Mouse (Mus musculus): ENCODE results near the gene Med7.

- TF ChIP-seq CTCF (IDR thresholded peaks at IDR 0.05; ENCODE audit: extremely low read depth, insufficient read depth, low read length), result no peak
- no peak for TF ChIP-seq POLR2A (IDR thresholded peaks at IDR 0.05; ENCODE audit: extremely low read depth, insufficient read depth, low read length)
Observed at GRCm38 (mm10) chr11:46479311-46479710, 42.6 kb downstream of the Med7 start.

Data from cortical plate, adult 2 months (tissue).